Mouse (Mus musculus) liver, embryonic 16.5 days (tissue): ENCODE measurements around the gene Zhx3. TPM values are rescaled to one million over a fixed set of nuclear protein-coding genes. Genes with fewer than 3 reads are reported as not detected.

Experiments used
- ATAC-seq: fragments of 200-750 bp; cut with Nextera tagmentation; 2 replicates; pipeline ENCODE4 v1.8.0; 2017; ENCODE audit warnings: low read depth, mild to moderate bottlenecking, moderate number of reproducible peaks, moderate library complexity
- H3K27ac ChIP-seq: fragments of 300-500 bp; sonication (generic); 2 replicates; pipeline ENCODE4 v1.5.1; 2014; ENCODE audit warnings: mild to moderate bottlenecking, low read length
- H3K27me3 ChIP-seq: fragments of 300-500 bp; sonication (generic); 2 replicates; pipeline ENCODE4 v1.6.1; 2014; ENCODE audit warnings: low read depth, low read length, mixed read lengths; ENCODE audit not compliant: control insufficient read depth, insufficient read depth
- H3K36me3 ChIP-seq: fragments of 300-500 bp; sonication (generic); 2 replicates; pipeline ENCODE4 v1.6.1; 2014; ENCODE audit warnings: mild to moderate bottlenecking; ENCODE audit not compliant: control insufficient read depth, insufficient read depth
- H3K4me1 ChIP-seq: fragments of 300-500 bp; sonication (generic); 2 replicates; pipeline ENCODE4 v1.6.1; 2014; ENCODE audit warnings: low read depth, low read length, mixed read lengths; ENCODE audit not compliant: control insufficient read depth
- H3K4me2 ChIP-seq: fragments of 300-500 bp; sonication (generic); 2 replicates; pipeline ENCODE4 v1.6.1; 2014; ENCODE audit warnings: low read depth, low read length, mixed read lengths
- H3K4me3 ChIP-seq: fragments of 300-500 bp; sonication (generic); 2 replicates; pipeline ENCODE4 v1.5.1; 2014; ENCODE audit warnings: low read depth, mild to moderate bottlenecking, low read length
- H3K9ac ChIP-seq: fragments of 300-500 bp; sonication (generic); 2 replicates; pipeline ENCODE4 v1.6.1; 2014; ENCODE audit warnings: low read depth, low read length
- H3K9me3 ChIP-seq: fragments of 300-500 bp; sonication (generic); replicated peaks from 2 replicates; pipeline ENCODE4 v1.6.1; 2016; ENCODE audit warnings: low read length; ENCODE audit not compliant: control insufficient read depth
- WGBS: fragments of 180-500 bp; shearing (Covaris S2); extraction: QIAGEN DNeasy Blood & Tissue Kit; methylation state at CpG from one replicate; pipeline ENCODE4 v1.1.7; 2014; ENCODE audit not compliant: insufficient replicate concordance; 5-methylcytosine and 5-hydroxymethylcytosine counted together
- polyA plus RNA-seq: library from polyadenylated mRNA; unstranded; fragments of >200 nt; fragmentation: Nextera tagmentation; extraction: Ambion mirVana; gene quantifications from 2 replicates; pipeline ENCODE4 v1.2.1, GENCODE M21; 2015

Gene Zhx3
- polyA plus RNA-seq, 1 experiment from 2014 or later, result 3.2 TPM

DNA sequence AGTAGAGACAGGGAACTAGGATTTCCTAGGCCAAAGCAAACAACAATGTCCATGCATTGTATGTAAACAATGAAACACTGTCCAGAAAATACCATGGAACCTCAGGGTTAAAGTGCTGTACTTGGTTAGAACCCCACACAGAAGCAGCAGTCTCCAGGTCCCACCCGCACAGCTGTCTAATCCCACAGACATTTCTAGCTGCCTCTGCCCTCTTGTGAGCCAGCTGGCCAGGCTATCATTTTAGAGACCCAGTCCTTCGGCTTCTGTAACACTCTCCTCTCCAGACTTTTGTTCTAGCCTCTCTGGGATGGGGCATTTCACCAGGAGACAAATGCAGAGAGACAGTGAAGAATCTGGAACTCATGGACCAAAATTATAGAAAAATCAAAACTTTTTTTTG lies 94.8 kb downstream of the Zhx3 start:
- Histone ChIP-seq H3K36me3 (no peaks in the 10 kb centered on the region; the same call in 1 of the 2 replicates), H3K27me3 (no peaks in the 10 kb centered on the region), H3K4me3 (no peak overlapping the region), H3K9ac (no peak overlapping the region), H3K4me2 (no peak overlapping the region), H3K27ac (no peak overlapping the region), H3K9me3 (no peaks in the 10 kb centered on the region), H3K4me1 (no peaks in the 10 kb centered on the region)
- ATAC-seq, result no peak
- WGBS, result 67% methylated on average over 2 of the region's 2 CpGs

DNA sequence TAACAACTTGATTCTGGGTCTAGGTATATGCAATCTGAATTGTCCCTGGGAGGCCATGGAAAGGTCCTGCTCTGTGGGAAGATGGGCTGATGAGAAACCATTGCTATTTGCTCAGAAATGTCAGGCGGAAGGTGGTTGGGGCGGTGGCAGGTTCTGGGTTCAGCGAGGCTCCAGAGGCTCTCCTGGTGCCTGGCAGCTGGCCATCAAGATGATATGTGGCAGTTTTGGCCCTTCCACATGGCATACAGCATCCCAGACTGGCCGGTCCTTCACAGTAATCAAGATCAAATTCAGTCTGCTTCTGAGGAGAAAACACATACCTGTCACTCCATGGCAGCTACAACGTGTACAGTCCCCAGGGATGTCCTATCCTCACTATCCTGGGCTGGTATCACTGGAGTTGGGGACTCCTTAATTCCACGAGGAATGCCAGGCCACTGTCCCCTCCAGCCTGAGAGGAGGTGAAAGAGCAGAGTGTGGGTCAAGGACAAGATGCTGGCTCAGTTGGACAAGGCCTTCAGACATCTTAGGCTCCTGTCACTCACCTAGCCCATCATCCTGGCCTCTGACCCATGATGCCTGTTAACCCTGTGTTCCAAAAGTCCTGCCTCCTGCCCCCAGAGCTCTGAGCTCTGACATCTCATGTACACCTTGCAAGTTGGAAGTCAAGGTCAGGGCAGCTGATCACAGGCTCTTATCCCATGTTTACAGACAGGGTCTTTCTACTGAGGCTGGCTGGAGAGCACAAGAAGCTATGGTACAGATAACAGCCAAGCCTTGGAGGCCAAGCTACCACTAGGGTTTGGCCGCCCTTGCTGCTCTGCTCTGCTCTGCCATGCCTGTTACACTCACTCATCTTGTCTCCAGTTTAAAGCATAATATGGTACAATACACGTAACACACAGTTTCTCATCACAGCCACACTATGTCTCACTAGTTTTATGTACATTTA lies 101.2 kb downstream of the Zhx3 start:
- no peaks in the 10 kb centered on the region for H3K27me3 ChIP-seq
- no peak overlapping the region for H3K4me2 ChIP-seq
- H3K27ac ChIP-seq, result no peak overlapping the region
- no peak overlapping the region for H3K4me3 ChIP-seq
- H3K36me3 ChIP-seq, result no peaks in the 10 kb centered on the region
- no peaks in the 10 kb centered on the region for H3K9me3 ChIP-seq
- 66% methylated on average over 8 of the region's 8 CpGs for WGBS
- H3K4me1 ChIP-seq, result no peaks in the 10 kb centered on the region
- no peak overlapping the region for H3K9ac ChIP-seq
- no peak for ATAC-seq

DNA sequence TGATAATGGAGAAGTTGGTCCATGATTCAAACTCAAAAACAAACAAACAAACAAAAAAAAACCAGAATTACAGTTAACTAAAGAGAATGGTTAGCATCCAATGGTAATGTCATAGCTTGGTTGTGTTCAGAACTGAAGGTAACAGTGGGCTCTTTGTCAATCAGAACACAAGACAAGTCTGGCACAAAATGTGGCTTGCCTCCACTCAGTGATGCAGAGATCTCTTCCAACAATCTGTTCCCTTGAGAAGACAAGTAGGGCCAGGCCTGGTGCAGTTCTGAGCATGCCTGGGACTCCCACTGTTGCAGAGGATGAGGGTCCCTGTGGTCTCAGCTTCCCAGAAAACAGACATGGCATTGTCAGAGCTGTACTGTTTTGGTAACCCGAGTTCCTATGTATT lies 101.9 kb downstream of the Zhx3 start:
- no peak for ATAC-seq
- no peak overlapping the region for H3K27ac ChIP-seq
- no peaks in the 10 kb centered on the region for H3K4me1 ChIP-seq
- WGBS, result 55% methylated on average over 1 of the region's 1 CpGs
- no peak overlapping the region for H3K4me3 ChIP-seq
- H3K9me3 ChIP-seq, result no peaks in the 10 kb centered on the region
- no peak overlapping the region for H3K9ac ChIP-seq
- H3K4me2 ChIP-seq, result no peak overlapping the region
- no peaks in the 10 kb centered on the region for H3K27me3 ChIP-seq
- no peaks in the 10 kb centered on the region for H3K36me3 ChIP-seq

DNA sequence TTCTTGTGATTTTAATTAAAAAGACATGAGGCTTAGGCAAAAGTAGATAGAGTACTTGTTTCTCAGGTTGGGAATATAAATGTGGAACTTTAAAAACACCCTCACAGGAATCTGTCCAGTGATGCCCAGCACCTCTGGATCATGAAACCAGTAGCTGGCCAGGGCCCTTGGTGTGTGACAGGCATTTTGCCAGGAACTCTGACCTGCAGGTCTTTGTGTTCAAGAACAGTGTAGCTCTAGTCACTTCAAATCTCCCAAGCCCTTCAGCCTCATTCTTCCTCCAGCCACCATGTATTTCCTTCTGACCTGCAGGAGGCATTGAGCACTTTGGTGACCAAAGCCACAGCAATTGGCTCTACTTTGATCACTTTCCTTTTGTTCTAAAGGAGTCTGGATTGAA lies 102.4 kb downstream of the Zhx3 start:
- ATAC-seq, result no peak
- no peak overlapping the region for H3K27ac ChIP-seq
- H3K4me1 ChIP-seq, result no peaks in the 10 kb centered on the region
- H3K9ac ChIP-seq, result no peak overlapping the region
- H3K9me3 ChIP-seq, result no peaks in the 10 kb centered on the region
- no peaks in the 10 kb centered on the region for H3K36me3 ChIP-seq
- no peak overlapping the region for H3K4me2 ChIP-seq
- H3K4me3 ChIP-seq, result no peak overlapping the region
- H3K27me3 ChIP-seq, result no peaks in the 10 kb centered on the region

DNA sequence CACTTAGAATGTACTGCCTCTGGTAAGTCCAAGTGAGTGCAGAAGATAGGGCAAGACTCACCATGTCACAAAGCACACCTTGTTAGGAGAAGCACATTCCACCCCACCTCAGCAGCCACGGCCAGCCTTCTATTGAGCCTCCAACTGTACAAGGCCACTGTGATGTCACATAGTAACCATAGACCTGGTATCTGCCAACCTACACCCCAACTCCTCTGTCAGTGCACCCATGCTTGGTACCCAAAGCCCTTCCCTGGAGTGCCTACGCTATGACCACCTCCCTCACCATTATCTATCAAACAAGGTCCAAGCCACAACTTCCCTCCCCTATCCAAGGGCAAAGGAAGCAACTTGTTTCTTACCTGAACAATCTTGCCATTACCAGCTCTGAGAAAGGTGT lies 103.8 kb downstream of the Zhx3 start:
- Histone ChIP-seq H3K27me3 (no peaks in the 10 kb centered on the region), H3K4me2 (no peak overlapping the region), H3K4me3 (no peak overlapping the region), H3K4me1 (no peaks in the 10 kb centered on the region), H3K36me3 (no peaks in the 10 kb centered on the region), H3K9me3 (no peaks in the 10 kb centered on the region), H3K27ac (no peak overlapping the region), H3K9ac (no peak overlapping the region)
- no peak for ATAC-seq
- WGBS, result 69% methylated on average over 2 of the region's 2 CpGs

DNA sequence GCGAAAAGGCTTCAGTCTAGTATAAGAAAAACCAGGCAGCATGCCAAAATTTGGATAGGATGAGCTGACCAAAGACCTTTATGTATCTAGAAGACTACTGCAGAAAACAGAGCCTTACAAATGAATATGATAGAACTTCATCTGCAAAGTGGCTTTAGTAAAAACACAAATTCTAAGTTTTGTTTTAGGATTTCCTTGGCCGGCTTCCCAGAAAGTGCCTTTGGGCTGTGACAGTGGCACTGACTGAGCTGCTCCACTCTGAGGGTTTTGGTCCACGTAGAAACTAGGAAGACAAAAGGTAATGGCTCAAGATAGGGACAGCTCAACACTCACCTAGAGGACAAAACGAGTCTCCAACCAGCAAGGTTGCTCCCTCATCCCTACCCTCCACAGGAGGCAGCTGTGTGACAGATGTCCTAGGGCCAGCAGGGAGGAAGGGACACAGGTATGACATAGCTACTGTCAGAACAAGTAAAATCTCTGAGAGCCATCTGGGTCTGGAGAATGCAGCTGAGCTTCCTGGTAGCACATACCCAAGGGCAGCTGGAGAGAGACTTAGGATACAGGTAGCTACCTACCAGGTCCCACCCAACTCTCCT lies 104.6 kb downstream of the Zhx3 start:
- no peak overlapping the region for H3K4me3 ChIP-seq
- no peaks in the 10 kb centered on the region for H3K9me3 ChIP-seq
- H3K27me3 ChIP-seq, result no peaks in the 10 kb centered on the region
- no peak overlapping the region for H3K27ac ChIP-seq
- no peak overlapping the region for H3K9ac ChIP-seq
- ATAC-seq, result no peak
- WGBS, result 55% methylated on average over 4 of the region's 4 CpGs
- H3K4me1 ChIP-seq, result no peaks in the 10 kb centered on the region
- no peak overlapping the region for H3K4me2 ChIP-seq
- H3K36me3 ChIP-seq, result no peaks in the 10 kb centered on the region

DNA sequence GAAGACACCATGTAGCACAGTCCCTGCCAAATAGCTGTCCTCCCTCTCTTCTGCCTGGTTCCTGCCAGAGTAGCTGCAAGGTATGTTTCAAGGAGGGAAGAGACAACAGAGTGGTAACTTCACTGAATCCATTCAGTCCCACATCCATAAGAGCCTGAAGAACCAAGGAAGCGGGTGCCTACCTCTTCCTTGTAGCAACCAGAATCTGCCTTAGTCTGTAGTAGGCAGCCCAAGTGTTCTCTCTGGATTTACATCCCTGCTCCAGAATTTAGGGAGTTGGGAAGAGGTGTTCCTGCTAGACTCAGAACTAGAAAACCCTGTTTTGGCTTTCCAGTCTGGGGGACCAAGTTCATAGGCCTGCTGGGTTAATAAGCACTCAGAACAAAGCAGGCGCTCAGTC lies 105.6 kb downstream of the Zhx3 start:
- no peak overlapping the region for H3K9ac ChIP-seq
- H3K4me2 ChIP-seq, result no peak overlapping the region
- no peak overlapping the region for H3K4me3 ChIP-seq
- WGBS, result 67% methylated on average over 2 of the region's 2 CpGs
- ATAC-seq, result no peak
- no peak overlapping the region for H3K27ac ChIP-seq
- no peaks in the 10 kb centered on the region for H3K9me3 ChIP-seq
- H3K27me3 ChIP-seq, result no peaks in the 10 kb centered on the region
- H3K36me3 ChIP-seq, result no peaks in the 10 kb centered on the region
- H3K4me1 ChIP-seq, result no peaks in the 10 kb centered on the region

DNA sequence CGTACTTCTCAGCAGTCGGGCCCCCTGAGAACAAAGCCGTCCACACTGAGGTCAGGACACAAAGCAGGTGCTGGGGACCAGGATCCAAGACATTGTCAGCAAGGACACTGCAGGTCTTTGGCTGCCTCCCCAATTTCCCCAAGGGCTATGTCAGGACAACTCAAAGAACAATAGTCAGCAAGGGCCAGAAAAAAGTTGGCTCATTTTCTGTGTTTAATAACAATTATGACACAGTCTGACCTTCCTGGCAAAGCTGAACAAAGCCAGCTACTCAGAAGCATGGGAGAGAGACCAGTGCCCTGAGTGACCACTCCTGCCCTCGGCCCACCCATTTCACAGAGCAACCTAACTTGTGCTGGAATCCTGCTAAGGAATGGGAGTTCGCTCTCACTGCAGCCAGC lies 106.4 kb downstream of the Zhx3 start:
- no peaks in the 10 kb centered on the region for H3K27me3 ChIP-seq
- no peak overlapping the region for H3K27ac ChIP-seq
- no peaks in the 10 kb centered on the region for H3K36me3 ChIP-seq
- no peak overlapping the region for H3K4me3 ChIP-seq
- no peaks in the 10 kb centered on the region for H3K4me1 ChIP-seq
- no peak overlapping the region for H3K4me2 ChIP-seq
- no peak for ATAC-seq
- WGBS, result 62% methylated on average over 5 of the region's 5 CpGs
- H3K9ac ChIP-seq, result no peak overlapping the region
- no peaks in the 10 kb centered on the region for H3K9me3 ChIP-seq

DNA sequence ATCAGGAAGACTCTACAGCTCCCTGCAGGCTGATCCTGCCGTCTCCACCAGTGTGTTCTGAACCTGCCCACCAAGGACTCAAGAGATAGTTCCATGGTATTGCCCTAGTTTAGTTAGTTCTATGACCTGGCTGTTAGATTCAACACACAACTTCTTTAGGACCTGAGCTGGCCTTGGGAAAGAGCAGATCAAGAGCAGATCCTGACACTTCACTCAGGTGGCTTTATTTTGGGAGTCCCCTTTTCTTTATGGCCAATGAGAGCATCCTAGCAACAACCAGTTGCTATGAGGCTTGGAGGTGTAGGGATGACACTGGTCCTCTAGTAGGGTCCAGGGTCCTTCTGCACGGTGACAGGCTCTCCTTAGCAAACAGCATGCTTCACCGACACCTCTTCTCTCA lies 107.7 kb downstream of the Zhx3 start:
- H3K9ac ChIP-seq, result no peak overlapping the region

More for the DNA sequence above, 107.7 kb downstream of the Zhx3 start:
- no peak overlapping the region for H3K4me3 ChIP-seq
- H3K4me2 ChIP-seq, result no peak overlapping the region
- H3K36me3 ChIP-seq, result no peaks in the 10 kb centered on the region
- no peak for ATAC-seq
- 66% methylated on average over 3 of the region's 3 CpGs for WGBS
- no peaks in the 10 kb centered on the region for H3K9me3 ChIP-seq
- H3K4me1 ChIP-seq, result no peaks in the 10 kb centered on the region
- no peak overlapping the region for H3K27ac ChIP-seq
- H3K27me3 ChIP-seq, result no peaks in the 10 kb centered on the region
